Mouse (Mus musculus) hindbrain, embryonic 10.5 days (tissue): ENCODE measurements around the gene Nme7. TPM values are rescaled to one million over a fixed set of nuclear protein-coding genes. Genes with fewer than 3 reads are reported as not detected.

Experiments
- DNase-seq: peaks from one replicate; pipeline ENCODE4 v3.0.0-alpha.2; 2017; ENCODE audit warnings: low spot score
- H3K27ac ChIP-seq: fragments of 300-500 bp; sonication (generic); 2 replicates; pipeline ENCODE4 v1.5.1; 2016; ENCODE audit warnings: mild to moderate bottlenecking, moderate library complexity
- H3K27me3 ChIP-seq: fragments of 300-500 bp; sonication (generic); 2 replicates; pipeline ENCODE4 v1.6.1; 2016; ENCODE audit warnings: mild to moderate bottlenecking; ENCODE audit not compliant: poor library complexity, insufficient read depth, severe bottlenecking
- H3K36me3 ChIP-seq: fragments of 300-500 bp; sonication (generic); 2 replicates; pipeline ENCODE4 v1.6.1; 2016; ENCODE audit warnings: mild to moderate bottlenecking, moderate library complexity
- H3K4me1 ChIP-seq: fragments of 300-500 bp; sonication (generic); replicated peaks from 2 replicates; pipeline ENCODE4 v1.6.1; 2016; ENCODE audit warnings: mild to moderate bottlenecking
- H3K4me3 ChIP-seq: fragments of 300-500 bp; sonication (generic); 2 replicates; pipeline ENCODE4 v1.5.1; 2016; ENCODE audit warnings: mild to moderate bottlenecking, moderate library complexity
- H3K9me3 ChIP-seq: fragments of 300-500 bp; sonication (generic); 2 replicates; pipeline ENCODE4 v1.6.1; 2016; ENCODE audit warnings: mild to moderate bottlenecking, moderate library complexity
- WGBS: fragments of 180-500 bp; shearing (Covaris S2); methylation state at CpG from one replicate; pipeline ENCODE4 v1.1.7; 2016; 5-methylcytosine and 5-hydroxymethylcytosine counted together
- polyA plus RNA-seq: library from polyadenylated mRNA; unstranded; fragments of >200 nt; fragmentation: Nextera tagmentation; extraction: Ambion mirVana; gene quantifications from 2 replicates; pipeline ENCODE4 v1.2.1, GENCODE M21; 2016

Nme7 gene
- polyA plus RNA-seq, 1 experiment from 2014 or later: 31.8 TPM

- Histone ChIP-seq H3K4me1 (peaks cover 20% of the 10 kb centered on the region), H3K36me3 (peaks cover 33% of the 10 kb centered on the region), H3K27me3 (no peaks in the 10 kb centered on the region), H3K27ac (no peak overlapping the region), H3K9me3 (peaks cover 5% of the 10 kb centered on the region; the same call in 1 of the 2 replicates), H3K4me3 (no peak overlapping the region)
- no peak for DNase-seq
- 70% methylated on average over 5 of the region's 5 CpGs for WGBS
These were observed 101.5 kb downstream of the Nme7 start for GRCm38 (mm10) chr1:164405385-164405802.

- no peak overlapping the region for H3K4me3 ChIP-seq
- no peak overlapping the region for H3K27ac ChIP-seq
- WGBS: 43% methylated on average over 5 of the region's 5 CpGs
- H3K4me1 ChIP-seq: peaks cover 20% of the 10 kb centered on the region
- DNase-seq: no peak
- peaks cover 5% of the 10 kb centered on the region; the same call in 1 of the 2 replicates for H3K9me3 ChIP-seq
- no peaks in the 10 kb centered on the region for H3K27me3 ChIP-seq
- H3K36me3 ChIP-seq: peaks cover 26% of the 10 kb centered on the region
These were observed 102.6 kb downstream of the Nme7 start for GRCm38 (mm10) chr1:164406506-164406905.

GRCm38 (mm10) chr1:164408655-164409054 is 104.7 kb downstream of the Nme7 start:
- Histone ChIP-seq H3K9me3 (no peaks in the 10 kb centered on the region), H3K27ac (no peak overlapping the region), H3K27me3 (no peaks in the 10 kb centered on the region), H3K36me3 (peaks cover 18% of the 10 kb centered on the region), H3K4me1 (peaks cover 20% of the 10 kb centered on the region), H3K4me3 (no peak overlapping the region)
- DNase-seq: no peak
- 34% methylated on average over 2 of the region's 2 CpGs for WGBS

- Histone ChIP-seq H3K36me3 (peaks cover 11% of the 10 kb centered on the region), H3K4me3 (no peak overlapping the region), H3K9me3 (no peaks in the 10 kb centered on the region), H3K4me1 (peaks cover 19% of the 10 kb centered on the region), H3K27ac (no peak overlapping the region), H3K27me3 (no peaks in the 10 kb centered on the region)
- WGBS: 91% methylated on average over 7 of the region's 7 CpGs
- no peak for DNase-seq
These were observed 107.4 kb downstream of the Nme7 start for GRCm38 (mm10) chr1:164411306-164411705.

- no peak for DNase-seq
- Histone ChIP-seq H3K36me3 (peaks cover 11% of the 10 kb centered on the region), H3K27me3 (no peaks in the 10 kb centered on the region)
These were observed 109.0 kb downstream of the Nme7 start for GRCm38 (mm10) chr1:164412906-164413305.

GRCm38 (mm10) chr1:164413608-164414007 is 109.7 kb downstream of the Nme7 start:
- WGBS: 96% methylated on average over 11 of the region's 11 CpGs
- no peak for DNase-seq
- Histone ChIP-seq H3K4me3 (no peak overlapping the region), H3K27me3 (no peaks in the 10 kb centered on the region), H3K36me3 (peaks cover 11% of the 10 kb centered on the region), H3K9me3 (no peaks in the 10 kb centered on the region), H3K4me1 (peaks cover 2% of the 10 kb centered on the region), H3K27ac (no peak overlapping the region)

More at GRCm38 (mm10) chr1:164412906-164413305, 109.0 kb downstream of the Nme7 start:
- Histone ChIP-seq H3K4me1 (peaks cover 9% of the 10 kb centered on the region; the same call in 1 of the 2 replicates), H3K4me3 (no peak overlapping the region), H3K27ac (no peak overlapping the region), H3K9me3 (no peaks in the 10 kb centered on the region)
- WGBS: 94% methylated on average over 9 of the region's 9 CpGs

- DNase-seq: no peak
- Histone ChIP-seq H3K27me3 (no peaks in the 10 kb centered on the region), H3K27ac (no peak overlapping the region), H3K4me3 (no peak overlapping the region), H3K36me3 (peaks cover 11% of the 10 kb centered on the region), H3K4me1 (no peaks in the 10 kb centered on the region; the same call in 1 of the 2 replicates), H3K9me3 (no peaks in the 10 kb centered on the region)
- WGBS: 77% methylated on average over 2 of the region's 2 CpGs
These were observed 111.4 kb downstream of the Nme7 start for GRCm38 (mm10) chr1:164415347-164415751.

GRCm38 (mm10) chr1:164416692-164417394 is 112.9 kb downstream of the Nme7 start:
- 86% methylated on average over 12 of the region's 12 CpGs for WGBS
- no peak for DNase-seq
- Histone ChIP-seq H3K4me3 (no peak overlapping the region), H3K36me3 (peaks cover 11% of the 10 kb centered on the region), H3K27ac (no peak overlapping the region), H3K27me3 (no peaks in the 10 kb centered on the region), H3K9me3 (no peaks in the 10 kb centered on the region), H3K4me1 (no peaks in the 10 kb centered on the region; the same call in 1 of the 2 replicates)

GRCm38 (mm10) chr1:164417604-164418003 is 113.7 kb downstream of the Nme7 start:
- H3K9me3 ChIP-seq: no peaks in the 10 kb centered on the region
- 87% methylated on average over 3 of the region's 3 CpGs for WGBS
- no peak overlapping the region for H3K27ac ChIP-seq
- H3K4me3 ChIP-seq: no peak overlapping the region
- H3K4me1 ChIP-seq: no peaks in the 10 kb centered on the region; the same call in 1 of the 2 replicates
- no peaks in the 10 kb centered on the region for H3K27me3 ChIP-seq
- H3K36me3 ChIP-seq: peaks cover 11% of the 10 kb centered on the region
- no peak for DNase-seq

- 77% methylated on average over 10 of the region's 10 CpGs for WGBS
- H3K4me1 ChIP-seq: no peaks in the 10 kb centered on the region; the same call in 1 of the 2 replicates
- DNase-seq: no peak
- H3K4me3 ChIP-seq: no peak overlapping the region
- H3K27me3 ChIP-seq: no peaks in the 10 kb centered on the region
- no peak overlapping the region for H3K27ac ChIP-seq
- H3K36me3 ChIP-seq: peaks cover 4% of the 10 kb centered on the region
- no peaks in the 10 kb centered on the region for H3K9me3 ChIP-seq
These were observed 114.4 kb downstream of the Nme7 start for GRCm38 (mm10) chr1:164418320-164418719.

- WGBS: 91% methylated on average over 8 of the region's 8 CpGs
- H3K4me3 ChIP-seq: no peak overlapping the region
- no peaks in the 10 kb centered on the region; the same call in 1 of the 2 replicates for H3K4me1 ChIP-seq
- no peaks in the 10 kb centered on the region for H3K9me3 ChIP-seq
- no peak overlapping the region for H3K27ac ChIP-seq
- no peak for DNase-seq
- no peaks in the 10 kb centered on the region for H3K27me3 ChIP-seq
- 0 out of 2 replicates have a peak, but pooled peaks cover under 1% of the 10 kb centered on the region for H3K36me3 ChIP-seq
These were observed 115.5 kb downstream of the Nme7 start for GRCm38 (mm10) chr1:164419401-164419800.

- no peak overlapping the region for H3K27ac ChIP-seq
- WGBS: 91% methylated on average over 6 of the region's 6 CpGs
- no peak for DNase-seq
- H3K4me1 ChIP-seq: no peaks in the 10 kb centered on the region; the same call in 1 of the 2 replicates
- no peaks in the 10 kb centered on the region for H3K27me3 ChIP-seq
- H3K36me3 ChIP-seq: 0 out of 2 replicates have a peak, but pooled peaks cover 7% of the 10 kb centered on the region
- H3K9me3 ChIP-seq: no peaks in the 10 kb centered on the region
- no peak overlapping the region for H3K4me3 ChIP-seq
These were observed 116.9 kb downstream of the Nme7 start for GRCm38 (mm10) chr1:164420623-164421354.

GRCm38 (mm10) chr1:164426227-164426626 is 122.3 kb downstream of the Nme7 start:
- DNase-seq: no peak
- 0 out of 2 replicates have a peak, but pooled peaks cover 7% of the 10 kb centered on the region for H3K36me3 ChIP-seq
- no peaks in the 10 kb centered on the region for H3K27me3 ChIP-seq
- 92% methylated on average over 7 of the region's 7 CpGs for WGBS
- 0 out of 2 replicates have a peak, but pooled peaks cover 2% of the 10 kb centered on the region for H3K4me1 ChIP-seq
- H3K4me3 ChIP-seq: no peak overlapping the region
- H3K9me3 ChIP-seq: no peaks in the 10 kb centered on the region
- no peak overlapping the region for H3K27ac ChIP-seq
